Mouse (Mus musculus): ENCODE measurements around the gene Coro2a. TPM values are rescaled to one million over a fixed set of nuclear protein-coding genes. Genes with fewer than 3 reads are reported as not detected.
A peak's percentile ranks its signal among the peaks of the same experiment; 100 is the strongest.

Gene Coro2a
- total RNA-seq, 2 experiments from 2014 or later, result 1.6 to 9.8 TPM

GRCm38 (mm10) chr4:46539167-46539566 is 62.8 kb downstream of the Coro2a start:
- no peak for ATAC-seq (replicated peaks; ENCODE audit: low FRiP score, low TSS enrichment, poor library complexity, severe bottlenecking)

GRCm38 (mm10) chr4:46535840-46536361 is 66.1 kb downstream of the Coro2a start, which contains the start of gene Trim14:
Trim14 (minus strand) TSS chr4:46536141.
- ATAC-seq (replicated peaks; ENCODE audit: low FRiP score, low TSS enrichment, poor library complexity, severe bottlenecking), result peak; percentile 80

GRCm38 (mm10) chr4:46535094-46535830 is 66.7 kb downstream of the Coro2a start:
- ATAC-seq (replicated peaks; ENCODE audit: low FRiP score, low TSS enrichment, poor library complexity, severe bottlenecking), result no peak

GRCm38 (mm10) chr4:46533934-46534720 is 67.9 kb downstream of the Coro2a start:
- 0 out of 2 replicates have a peak, but pooled peaks have one; percentile 30 for ATAC-seq (replicated peaks; ENCODE audit: low FRiP score, low TSS enrichment, poor library complexity, severe bottlenecking)

GRCm38 (mm10) chr4:46532926-46533325 is 69.1 kb downstream of the Coro2a start:
- ATAC-seq (replicated peaks; ENCODE audit: low FRiP score, low TSS enrichment, poor library complexity, severe bottlenecking), result no peak

GRCm38 (mm10) chr4:46532511-46532910 is 69.5 kb downstream of the Coro2a start:
- no peak for ATAC-seq (replicated peaks; ENCODE audit: low FRiP score, low TSS enrichment, poor library complexity, severe bottlenecking)

- ATAC-seq (replicated peaks; ENCODE audit: low FRiP score, low TSS enrichment, poor library complexity, severe bottlenecking), result no peak
Observed at GRCm38 (mm10) chr4:46529722-46530121, 72.3 kb downstream of the Coro2a start.

GRCm38 (mm10) chr4:46527558-46527926 is 74.5 kb downstream of the Coro2a start:
- ATAC-seq (replicated peaks; ENCODE audit: low FRiP score, low TSS enrichment, poor library complexity, severe bottlenecking), result peak; percentile 84

GRCm38 (mm10) chr4:46526798-46527557 is 75.0 kb downstream of the Coro2a start:
- ATAC-seq (replicated peaks; ENCODE audit: low FRiP score, low TSS enrichment, poor library complexity, severe bottlenecking), result peak; percentile 93

GRCm38 (mm10) chr4:46526226-46526625 is 75.8 kb downstream of the Coro2a start:
- ATAC-seq (replicated peaks; ENCODE audit: low FRiP score, low TSS enrichment, poor library complexity, severe bottlenecking), result no peak

- ATAC-seq (replicated peaks; ENCODE audit: low FRiP score, low TSS enrichment, poor library complexity, severe bottlenecking), result no peak
Observed at GRCm38 (mm10) chr4:46523324-46523723, 78.7 kb downstream of the Coro2a start.

GRCm38 (mm10) chr4:46521457-46521856 is 80.5 kb downstream of the Coro2a start:
- no peak for ATAC-seq (replicated peaks; ENCODE audit: low FRiP score, low TSS enrichment, poor library complexity, severe bottlenecking)

GRCm38 (mm10) chr4:46520491-46520890 is 81.5 kb downstream of the Coro2a start:
- no peak for ATAC-seq (replicated peaks; ENCODE audit: low FRiP score, low TSS enrichment, poor library complexity, severe bottlenecking)

GRCm38 (mm10) chr4:46507736-46508460 is 94.1 kb downstream of the Coro2a start:
- ATAC-seq (replicated peaks; ENCODE audit: low FRiP score, low TSS enrichment, poor library complexity, severe bottlenecking), result peak; percentile 72

GRCm38 (mm10) chr4:46506801-46507610 is 95.0 kb downstream of the Coro2a start:
- ATAC-seq (replicated peaks; ENCODE audit: low FRiP score, low TSS enrichment, poor library complexity, severe bottlenecking), result peak; percentile 92

- ATAC-seq (replicated peaks; ENCODE audit: low FRiP score, low TSS enrichment, poor library complexity, severe bottlenecking), result no peak
Observed at GRCm38 (mm10) chr4:46505361-46506057, 96.5 kb downstream of the Coro2a start.

GRCm38 (mm10) chr4:46503881-46504280 is 98.1 kb downstream of the Coro2a start:
- ATAC-seq (replicated peaks; ENCODE audit: low FRiP score, low TSS enrichment, poor library complexity, severe bottlenecking), result peak; percentile 56

All from megakaryocyte-erythroid progenitor cell, adult 5-6 weeks (primary cell).